In the genomic region with DNA sequence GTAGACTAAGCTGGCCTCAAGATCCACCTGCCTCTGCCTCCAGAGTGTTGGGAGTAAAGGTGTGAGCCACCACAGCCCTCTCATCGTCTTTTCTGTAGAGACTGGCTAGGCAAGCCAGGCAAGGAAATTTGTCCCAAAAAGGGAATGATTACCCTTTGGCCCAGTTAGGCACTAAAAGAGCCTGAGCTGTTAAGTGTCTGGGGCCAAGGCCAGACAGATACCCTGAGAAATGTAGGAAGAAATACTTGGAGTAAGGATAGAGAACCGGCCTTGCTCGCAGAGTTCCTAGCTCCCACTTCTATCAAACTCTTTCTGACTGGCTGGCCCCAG, we compare ENCODE assay signal across 8 mouse cellular contexts. TPM values are rescaled to one million over a fixed set of nuclear protein-coding genes. Genes with fewer than 3 reads are reported as not detected.
DNase-seq lines count a peak whose midpoint lies in the region; ATAC-seq and TF ChIP-seq lines count a peak whose summit lies in the region.

No protein-coding gene starts in this region.

- H3K4me3 ChIP-seq in cerebellum, adult 2 months (replicated peaks; ENCODE audit: insufficient read depth, low read depth, low read length): peak overlapping the region; percentile 53
- H3K4me3 ChIP-seq in thymus, adult 2 months (ENCODE audit: control insufficient read depth, insufficient read depth, low read length): peak overlapping the region; percentile 34
- H3K4me3 ChIP-seq in limb, embryonic 14.5 days (replicated peaks; ENCODE audit: low read length): peak overlapping the region; percentile 77
- peak overlapping the region; percentile 89 for H3K4me3 ChIP-seq in stomach, embryonic 16.5 days (replicated peaks; ENCODE audit: low read length)

- no peaks in the 10 kb centered on the region for H3K9me3 ChIP-seq in limb, embryonic 14.5 days (ENCODE audit: control insufficient read depth, low read length)
- no peaks in the 10 kb centered on the region for H3K9me3 ChIP-seq in stomach, embryonic 16.5 days (replicated peaks; ENCODE audit: control insufficient read depth, low read length)

- H3K4me1 ChIP-seq in cerebellum, adult 2 months (ENCODE audit: control insufficient read depth, insufficient read depth, low read length): peaks cover 5% of the 10 kb centered on the region
- peaks cover 12% of the 10 kb centered on the region for H3K4me1 ChIP-seq in thymus, adult 2 months (replicated peaks; ENCODE audit: control insufficient read depth, insufficient read depth, low read length)
- peaks cover 21% of the 10 kb centered on the region for H3K4me1 ChIP-seq in limb, embryonic 14.5 days (ENCODE audit: control insufficient read depth, insufficient read depth, low read length)
- H3K4me1 ChIP-seq in stomach, embryonic 16.5 days (ENCODE audit: control insufficient read depth, insufficient read depth, low read length): peaks cover 20% of the 10 kb centered on the region

- no peak for TF ChIP-seq CTCF in cerebellum, adult 2 months (IDR thresholded peaks at IDR 0.05; ENCODE audit: borderline replicate concordance, insufficient read depth, low read depth, low read length)
- no peak for TF ChIP-seq CTCF in thymus, adult 2 months (IDR thresholded peaks at IDR 0.05; ENCODE audit: borderline replicate concordance, control insufficient read depth, extremely low read depth, insufficient read depth, low read length, poor library complexity)

- H3K9ac ChIP-seq in limb, embryonic 14.5 days (ENCODE audit: low read depth, low read length, severe bottlenecking): peak overlapping the region; percentile 57
- peak overlapping the region; percentile 96 for H3K9ac ChIP-seq in stomach, embryonic 16.5 days (ENCODE audit: low read length)

- ATAC-seq in cerebellum, adult (ENCODE audit: insufficient number of reproducible peaks, low FRiP score, low TSS enrichment): no peak
- no peak for ATAC-seq in limb, embryonic 14.5 days (ENCODE audit: low FRiP score, low read depth)
- no peak; the same call in 1 of the 2 replicates for ATAC-seq in stomach, embryonic 16.5 days (ENCODE audit: insufficient read depth, low FRiP score)

- H3K27ac ChIP-seq in cerebellum, adult 2 months (ENCODE audit: insufficient read depth, low read length): peak overlapping the region; percentile 55
- H3K27ac ChIP-seq in thymus, adult 2 months (ENCODE audit: control insufficient read depth, insufficient read depth, low read length): peak overlapping the region; percentile 22; the same call in 1 of the 2 replicates
- H3K27ac ChIP-seq in limb, embryonic 14.5 days (replicated peaks; ENCODE audit: low read depth, low read length): peak overlapping the region; percentile 92
- peak overlapping the region; percentile 96 for H3K27ac ChIP-seq in stomach, embryonic 16.5 days (ENCODE audit: low read length)

- DNase-seq in cerebellum, adult 2 months: no peak
- no peak for DNase-seq in thymus, adult 2 months
- DNase-seq in thymus, adult 18-20 months: no peak
- no peak for DNase-seq in limb, embryonic 14.5 days (ENCODE audit: low spot score)
- no peak for DNase-seq in cerebellum, postnatal 10 days
- DNase-seq in layer of hippocampus, postnatal 10 days (ENCODE audit: low spot score in 2 of 2): no peak

- no peaks in the 10 kb centered on the region for H3K36me3 ChIP-seq in thymus, adult 2 months (ENCODE audit: control insufficient read depth, insufficient read depth, low read length)
- H3K36me3 ChIP-seq in limb, embryonic 14.5 days (ENCODE audit: control insufficient read depth, insufficient read depth, low read length): peaks cover 21% of the 10 kb centered on the region
- peaks cover 14% of the 10 kb centered on the region for H3K36me3 ChIP-seq in stomach, embryonic 16.5 days (ENCODE audit: control insufficient read depth, insufficient read depth, low read length)

- 0% methylated on average over 3 of the region's 3 CpGs for WGBS in cerebellum, adult 2 months
- 10% methylated on average over 3 of the region's 3 CpGs for WGBS in thymus, adult 2 months
- 3% methylated on average over 3 of the region's 3 CpGs for WGBS in limb, embryonic 14.5 days
- WGBS in stomach, embryonic 16.5 days: under 1% methylated on average over 3 of the region's 3 CpGs

- peak overlapping the region; percentile 85 for H3K4me2 ChIP-seq in limb, embryonic 14.5 days (replicated peaks; ENCODE audit: low read depth, low read length, severe bottlenecking)
- H3K4me2 ChIP-seq in stomach, embryonic 16.5 days (ENCODE audit: low read depth, low read length): peak overlapping the region; percentile 95

- no peaks in the 10 kb centered on the region for H3K27me3 ChIP-seq in cerebellum, adult 2 months (ENCODE audit: control insufficient read depth, insufficient read depth, low read length)
- H3K27me3 ChIP-seq in thymus, adult 2 months (ENCODE audit: control insufficient read depth, insufficient read depth, low read length): no peaks in the 10 kb centered on the region
- no peaks in the 10 kb centered on the region for H3K27me3 ChIP-seq in limb, embryonic 14.5 days (ENCODE audit: control insufficient read depth, insufficient read depth, low read length)
- no peaks in the 10 kb centered on the region for H3K27me3 ChIP-seq in stomach, embryonic 16.5 days (ENCODE audit: control insufficient read depth, insufficient read depth, low read length)

- TF ChIP-seq POLR2A in cerebellum, adult 2 months (IDR thresholded peaks at IDR 0.05; ENCODE audit: borderline replicate concordance, insufficient read depth, low read length): no peak
- TF ChIP-seq POLR2A in thymus, adult 2 months (IDR thresholded peaks at IDR 0.05; ENCODE audit: control insufficient read depth, extremely low read depth, insufficient read depth, low read length, poor library complexity): no peak
- no peak for TF ChIP-seq POLR2A in limb, embryonic 14.5 days (IDR thresholded peaks at IDR 0.05; ENCODE audit: borderline replicate concordance, extremely low read depth, insufficient read depth, insufficient read length)

RNA-seq across cellular contexts. Expression of a gene that starts 0.4 kb away (rescaled TPM):
- polyA plus RNA-seq in cerebellum, adult 2 months (2012; rRNA removed): 35.8 and 38.7 TPM in 2 replicates
- polyA plus RNA-seq in thymus, adult 2 months (2012; rRNA removed): 68.5 and 69.2 TPM in 2 replicates
- polyA plus RNA-seq in limb, embryonic 14.5 days (2012; rRNA removed): 56.8 and 66.4 TPM in 2 replicates
- 104 and 111 TPM in 2 replicates for polyA plus RNA-seq in limb, embryonic 14.5 days (2014; fragmentation: Nextera tagmentation; extraction: Ambion mirVana)
- polyA plus RNA-seq in stomach, embryonic 16.5 days (2015; fragmentation: Nextera tagmentation; extraction: Ambion mirVana): 101 and 122 TPM in 2 replicates
- 10 to 100 TPM; 48.6 to 52.3 TPM for total RNA-seq in layer of hippocampus, postnatal 10 days (2021)

RNA-seq across cellular contexts. Expression of a gene that starts 4.3 kb away (rescaled TPM):
- polyA plus RNA-seq in cerebellum, adult 2 months (2012; rRNA removed): 0.23 and 0.51 TPM in 2 replicates
- 0.94 and 1.3 TPM in 2 replicates for polyA plus RNA-seq in thymus, adult 2 months (2012; rRNA removed)
- 6.3 and 6.4 TPM in 2 replicates for polyA plus RNA-seq in limb, embryonic 14.5 days (2012; rRNA removed)
- polyA plus RNA-seq in limb, embryonic 14.5 days (2014; fragmentation: Nextera tagmentation; extraction: Ambion mirVana): 6.7 and 10.0 TPM in 2 replicates
- polyA plus RNA-seq in stomach, embryonic 16.5 days (2015; fragmentation: Nextera tagmentation; extraction: Ambion mirVana): 28.9 and 34.4 TPM in 2 replicates
- not detected for total RNA-seq in layer of hippocampus, postnatal 10 days (2021)

RNA-seq across cellular contexts. Expression of a gene that starts 6.4 kb away (rescaled TPM):
- 78.2 and 91.2 TPM in 2 replicates for polyA plus RNA-seq in cerebellum, adult 2 months (2012; rRNA removed)
- 151 and 161 TPM in 2 replicates for polyA plus RNA-seq in thymus, adult 2 months (2012; rRNA removed)
- 71.8 and 109 TPM in 2 replicates for polyA plus RNA-seq in limb, embryonic 14.5 days (2012; rRNA removed)
- polyA plus RNA-seq in limb, embryonic 14.5 days (2014; fragmentation: Nextera tagmentation; extraction: Ambion mirVana): 17.5 and 18.1 TPM in 2 replicates
- 18.2 and 21.1 TPM in 2 replicates for polyA plus RNA-seq in stomach, embryonic 16.5 days (2015; fragmentation: Nextera tagmentation; extraction: Ambion mirVana)
- total RNA-seq in layer of hippocampus, postnatal 10 days (2021): 10 to 100 TPM; 29.8 to 34.6 TPM

RNA-seq across cellular contexts. Expression of a gene that starts 16.2 kb away (rescaled TPM):
- 66.9 and 69.1 TPM in 2 replicates for polyA plus RNA-seq in cerebellum, adult 2 months (2012; rRNA removed)
- polyA plus RNA-seq in thymus, adult 2 months (2012; rRNA removed): 84.4 and 91.7 TPM in 2 replicates
- polyA plus RNA-seq in limb, embryonic 14.5 days (2012; rRNA removed): 74.2 and 78.2 TPM in 2 replicates
- 120 and 130 TPM in 2 replicates for polyA plus RNA-seq in limb, embryonic 14.5 days (2014; fragmentation: Nextera tagmentation; extraction: Ambion mirVana)
- polyA plus RNA-seq in stomach, embryonic 16.5 days (2015; fragmentation: Nextera tagmentation; extraction: Ambion mirVana): 92.3 and 104 TPM in 2 replicates
- 10 to 100 TPM; 50.2 to 59.4 TPM for total RNA-seq in layer of hippocampus, postnatal 10 days (2021)

RNA-seq across cellular contexts. Expression of a gene that starts 17.4 kb away (rescaled TPM):
- polyA plus RNA-seq in cerebellum, adult 2 months (2012; rRNA removed): 65.4 and 77.0 TPM in 2 replicates
- 163 and 182 TPM in 2 replicates for polyA plus RNA-seq in thymus, adult 2 months (2012; rRNA removed)
- polyA plus RNA-seq in limb, embryonic 14.5 days (2012; rRNA removed): 21.3 and 25.7 TPM in 2 replicates
- 3.6 and 6.4 TPM in 2 replicates for polyA plus RNA-seq in limb, embryonic 14.5 days (2014; fragmentation: Nextera tagmentation; extraction: Ambion mirVana)
- 3.8 and 4.3 TPM in 2 replicates for polyA plus RNA-seq in stomach, embryonic 16.5 days (2015; fragmentation: Nextera tagmentation; extraction: Ambion mirVana)
- 10 to 100 TPM; 23.1 to 28.8 TPM for total RNA-seq in layer of hippocampus, postnatal 10 days (2021)

Comparison
In these comparisons a context has a peak if more than half of its experiments do, and no peak if none do; other contexts are left out.
1. H3K27ac ChIP-seq: peak in every context shown above with its lines; median percentile 96 in stomach, embryonic 16.5 days; 92 in limb, embryonic 14.5 days; 55 in cerebellum, adult 2 months; 22 in thymus, adult 2 months.
2. H3K4me3 ChIP-seq: peak in every context shown above with its lines; median percentile 89 in stomach, embryonic 16.5 days; 77 in limb, embryonic 14.5 days; 53 in cerebellum, adult 2 months; 34 in thymus, adult 2 months.